Mouse (Mus musculus) myocyte (in vitro differentiated cells): ENCODE results near the gene Asic2.

Source experiments
- CEBPB ChIP-seq: IDR thresholded peaks from 2 replicates; pipeline ENCODE4 v1.6.1; 2011; ENCODE audit warnings: mild to moderate bottlenecking, moderate library complexity; ENCODE audit not compliant: poor library complexity, insufficient read depth, severe bottlenecking
- MYOD1 ChIP-seq, 3 experiments: IDR thresholded peaks; one replicate each; pipeline ENCODE4 v1.6.1; 2011; ENCODE audit warnings: control low read depth in 2 of 3, low read depth in 2 of 3, mild to moderate bottlenecking in 2 of 3, moderate library complexity in 1 of 3; ENCODE audit not compliant: insufficient read length in 2 of 3, control insufficient read depth in 1 of 3
- MYOG ChIP-seq, 3 experiments: IDR thresholded peaks; one replicate each; pipeline ENCODE4 v1.6.1; 2011; ENCODE audit warnings: control low read depth in 2 of 3, low read depth in 2 of 3, mild to moderate bottlenecking in 2 of 3; ENCODE audit not compliant: insufficient read length in 2 of 3, control insufficient read depth in 1 of 3, insufficient read depth in 1 of 3
- POLR2A ChIP-seq: IDR thresholded peaks from one replicate; pipeline ENCODE4 v1.6.1; 2011; ENCODE audit warnings: low read depth, mild to moderate bottlenecking, control low read depth, moderate library complexity; ENCODE audit not compliant: insufficient read length
- POLR2AphosphoS2 ChIP-seq: IDR thresholded peaks from one replicate; pipeline ENCODE4 v1.6.1; 2011; ENCODE audit warnings: low read depth, control low read depth; ENCODE audit not compliant: insufficient read length
- TCF12 ChIP-seq: IDR thresholded peaks from one replicate; pipeline ENCODE4 v1.6.1; 2011; ENCODE audit warnings: mild to moderate bottlenecking, control low read depth; ENCODE audit not compliant: poor library complexity, insufficient read depth, severe bottlenecking
- USF1 ChIP-seq: IDR thresholded peaks from one replicate; pipeline ENCODE4 v1.6.1; 2011; ENCODE audit warnings: low read depth, mild to moderate bottlenecking, control low read depth, moderate library complexity

- TF ChIP-seq USF1 (no peak), TCF12 (no peak), MYOG (IDR thresholded peaks at IDR 0.05; ENCODE audit: control insufficient read depth in 1 of 3, insufficient read depth in 1 of 3, insufficient read length in 2 of 3, low read depth in 2 of 3) (no peak), POLR2A (no peak), POLR2AphosphoS2 (no peak), CEBPB (no peak), MYOD1 (IDR thresholded peaks at IDR 0.05; ENCODE audit: control insufficient read depth in 1 of 3, insufficient read length in 2 of 3, low read depth in 2 of 3) (no peak)
Measured at GRCm38 (mm10) chr11:80966040-80966439, 1002.2 kb downstream of the Asic2 start.
